Mouse (Mus musculus): ENCODE results near the gene Esr2.

GRCm38 (mm10) chr12:76186473-76186872 lies 9.4 kb upstream of the Esr2 start:
- TF ChIP-seq CTCF (IDR thresholded peaks at IDR 0.05; ENCODE audit: low read depth) = no peak
- TF ChIP-seq EP300 (IDR thresholded peaks at IDR 0.05; ENCODE audit: low read depth) = no peak
